ENCODE assay signal across 8 mouse cellular contexts in the genomic region with DNA sequence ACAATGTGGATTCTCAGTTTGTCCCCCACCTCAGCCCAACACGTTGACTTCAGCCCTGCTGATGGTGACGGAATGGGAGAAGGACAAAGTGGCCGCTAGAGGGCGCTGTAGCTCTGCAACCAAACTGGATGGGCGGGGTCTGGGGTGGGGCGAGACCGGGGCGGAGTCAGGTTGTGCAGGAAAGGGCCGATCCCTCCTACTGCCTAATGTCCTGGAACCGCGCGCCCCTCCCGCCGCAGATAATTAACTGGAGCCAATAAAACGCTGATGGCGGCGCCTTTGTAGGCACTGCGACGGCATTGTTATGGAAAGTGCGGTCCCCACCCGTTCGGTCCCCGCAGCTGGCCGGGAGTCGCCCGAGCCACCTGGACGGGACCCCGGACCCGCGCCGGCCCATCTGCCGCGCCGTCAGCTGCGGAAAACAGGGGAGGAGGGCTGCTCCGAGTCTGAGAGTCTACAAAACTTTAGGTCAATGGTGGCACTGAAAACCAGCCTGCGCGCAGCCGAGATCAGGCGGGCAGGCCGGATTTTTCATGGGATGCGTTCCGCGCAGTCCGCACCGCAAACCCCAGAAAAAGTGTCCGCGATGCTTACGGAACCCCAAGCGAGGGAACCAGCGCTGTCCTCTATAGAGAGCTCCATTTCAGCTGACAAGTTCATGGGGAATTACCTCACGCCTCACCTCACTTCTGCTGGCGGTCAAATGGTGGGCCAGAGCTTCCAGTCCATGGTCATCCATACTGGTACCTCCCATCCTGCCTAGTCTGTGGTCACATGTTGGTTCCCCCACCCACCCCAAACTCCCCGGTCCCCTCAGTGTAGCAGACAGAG. TPM values are rescaled to one million over a fixed set of nuclear protein-coding genes. Genes with fewer than 3 reads are reported as not detected.
DNase-seq lines count a peak whose midpoint lies in the region; ATAC-seq and TF ChIP-seq lines count a peak whose summit lies in the region.

No protein-coding gene starts in this region.

- H3K4me1 ChIP-seq in heart, embryonic 11.5 days (ENCODE audit: control insufficient read depth, insufficient read depth, low read length) = peaks cover 3% of the 10 kb centered on the region; the same call in 1 of the 2 replicates
- peaks cover 6% of the 10 kb centered on the region for H3K4me1 ChIP-seq in kidney, embryonic 15.5 days
- peaks cover 6% of the 10 kb centered on the region; the same call in 1 of the 2 replicates for H3K4me1 ChIP-seq in limb, embryonic 15.5 days

- H3K4me2 ChIP-seq in heart, embryonic 11.5 days = peak overlapping the region; percentile 98
- H3K4me2 ChIP-seq in kidney, embryonic 15.5 days = peak overlapping the region; percentile 96
- peak overlapping the region; percentile 92 for H3K4me2 ChIP-seq in limb, embryonic 15.5 days

- H3K9ac ChIP-seq in heart, embryonic 11.5 days (ENCODE audit: low read depth, low read length) = peak overlapping the region; percentile 59
- H3K9ac ChIP-seq in kidney, embryonic 15.5 days = peak overlapping the region; percentile 60
- H3K9ac ChIP-seq in limb, embryonic 15.5 days = peak overlapping the region; percentile 45; the same call in 1 of the 2 replicates

- no peaks in the 10 kb centered on the region for H3K36me3 ChIP-seq in C2C12 (ENCODE audit: control insufficient read depth, insufficient read depth)
- H3K36me3 ChIP-seq in heart, embryonic 11.5 days (ENCODE audit: control insufficient read depth, insufficient read depth, low read length) = no peaks in the 10 kb centered on the region
- H3K36me3 ChIP-seq in kidney, embryonic 15.5 days = no peaks in the 10 kb centered on the region
- H3K36me3 ChIP-seq in limb, embryonic 15.5 days = no peaks in the 10 kb centered on the region

- ATAC-seq in erythroblast, adult 5-6 weeks (replicated peaks; ENCODE audit: low FRiP score, poor library complexity, severe bottlenecking) = peak; percentile 68
- ATAC-seq in heart, embryonic 11.5 days (replicated peaks; ENCODE audit: insufficient number of reproducible peaks, low FRiP score, low TSS enrichment) = peak; percentile 85
- peak; percentile 94 for ATAC-seq in kidney, embryonic 15.5 days (replicated peaks; ENCODE audit: low FRiP score)
- peak; percentile 86 for ATAC-seq in limb, embryonic 15.5 days (ENCODE audit: insufficient number of reproducible peaks, low FRiP score, low TSS enrichment, low read depth)

- peak overlapping the region; percentile 10 for H3ac ChIP-seq in C2C12 (ENCODE audit: control insufficient read depth, insufficient read length, low read depth)

- H3K79me2 ChIP-seq in C2C12 (ENCODE audit: control insufficient read depth, insufficient read depth) = no peaks in the 10 kb centered on the region

- peaks cover 33% of the 10 kb centered on the region for H3K27me3 ChIP-seq in C2C12 (ENCODE audit: control insufficient read depth, insufficient read depth, insufficient read length)
- H3K27me3 ChIP-seq in heart, embryonic 11.5 days (ENCODE audit: control insufficient read depth, insufficient read depth, low read length) = peaks cover 72% of the 10 kb centered on the region
- H3K27me3 ChIP-seq in kidney, embryonic 15.5 days = peaks cover 76% of the 10 kb centered on the region
- peaks cover 54% of the 10 kb centered on the region for H3K27me3 ChIP-seq in limb, embryonic 15.5 days

- no peak overlapping the region for H3K4me3 ChIP-seq in C2C12 (ENCODE audit: insufficient read depth, poor library complexity, severe bottlenecking)
- H3K4me3 ChIP-seq in heart, embryonic 11.5 days (ENCODE audit: low read depth, low read length) = peak overlapping the region; percentile 69
- peak overlapping the region; percentile 65 for H3K4me3 ChIP-seq in kidney, embryonic 15.5 days (replicated peaks)
- H3K4me3 ChIP-seq in limb, embryonic 15.5 days = peak overlapping the region; percentile 55

- no peaks in the 10 kb centered on the region for H3K9me3 ChIP-seq in heart, embryonic 11.5 days (replicated peaks; ENCODE audit: control insufficient read depth, low read length)
- no peaks in the 10 kb centered on the region for H3K9me3 ChIP-seq in kidney, embryonic 15.5 days (replicated peaks)
- H3K9me3 ChIP-seq in limb, embryonic 15.5 days = no peaks in the 10 kb centered on the region

- peak; percentile 98 for DNase-seq in brain, embryonic 14.5 days (ENCODE audit: low read depth)
- peak; percentile 19 to 62 for DNase-seq in monocyte, adult 2 months (ENCODE audit: low read depth in 1 of 2, low spot score in 2 of 2)
- DNase-seq in spleen, postnatal 14 days (ENCODE audit: low spot score in 2 of 2) = peak; percentile 64 to 79

- 1% methylated on average over 54 of the region's 54 CpGs for WGBS in heart, embryonic 11.5 days (ENCODE audit: insufficient replicate concordance)
- under 1% methylated on average over 54 of the region's 54 CpGs for WGBS in kidney, embryonic 15.5 days
- under 1% methylated on average over 54 of the region's 54 CpGs for WGBS in limb, embryonic 15.5 days

- peak; percentile 82 for TF ChIP-seq CTCF in C2C12 (IDR thresholded peaks at IDR 0.05; ENCODE audit: control insufficient read depth, insufficient read depth, insufficient read length)
- peak; percentile 95 for TF ChIP-seq CTCF in brain, embryonic 14.5 days (IDR thresholded peaks at IDR 0.05; ENCODE audit: borderline replicate concordance, extremely low read depth, insufficient read depth, insufficient read length)

- H3K27ac ChIP-seq in heart, embryonic 11.5 days (ENCODE audit: low read depth, low read length) = no peak overlapping the region
- H3K27ac ChIP-seq in kidney, embryonic 15.5 days = no peak overlapping the region
- no peak overlapping the region for H3K27ac ChIP-seq in limb, embryonic 15.5 days

- no peaks in the 10 kb centered on the region for H3K79me3 ChIP-seq in C2C12 (ENCODE audit: low read depth)

- peak; percentile 45; the same call in 1 of the 2 replicates for TF ChIP-seq POLR2A in brain, embryonic 14.5 days (IDR thresholded peaks at IDR 0.05; ENCODE audit: borderline replicate concordance, extremely low read depth, insufficient read depth, insufficient read length, poor library complexity, severe bottlenecking)

TF ChIP-seq in C2C12, 6 proteins besides CTCF, POLR2A, EP300 and RAD21:
- TF ChIP-seq CEBPB (IDR thresholded peaks at IDR 0.05; ENCODE audit: low read depth) = no peak
- TF ChIP-seq FOSL1 (IDR thresholded peaks at IDR 0.05; ENCODE audit: insufficient read depth, low read length, poor library complexity, severe bottlenecking) = no peak
- no peak for TF ChIP-seq MAX (IDR thresholded peaks at IDR 0.05)
- no peak for TF ChIP-seq USF1 (IDR thresholded peaks at IDR 0.05; ENCODE audit: low read depth)
- no peak for TF ChIP-seq MYOG (IDR thresholded peaks at IDR 0.05; ENCODE audit: control insufficient read depth, extremely low read depth, insufficient read length)
- no peak for TF ChIP-seq MYOD1 (IDR thresholded peaks at IDR 0.05; ENCODE audit: control insufficient read depth, insufficient read length, low read depth)

RNA-seq across cellular contexts. Expression of a gene that starts 33.2 kb away (rescaled TPM):
- 0.08 TPM for polyA plus RNA-seq in C2C12 (2012; fragmentation: generic; extraction: Trizol)
- 0.95 and 1.4 TPM in 2 replicates for polyA plus RNA-seq in brain, embryonic 14.5 days (2012; rRNA removed)
- total RNA-seq in erythroblast, adult 5-6 weeks (2015; ENCODE audit: low replicate concordance) = not detected in 2 replicates
- total RNA-seq in erythroblast, adult 5-6 weeks (2017; ENCODE audit: low replicate concordance) = not detected in 2 replicates
- polyA plus RNA-seq in heart, embryonic 11.5 days (2014; fragmentation: Nextera tagmentation; extraction: Ambion mirVana) = 0.80 and 0.86 TPM in 2 replicates
- 13.3 and 16.3 TPM in 2 replicates for polyA plus RNA-seq in kidney, embryonic 15.5 days (2015; fragmentation: Nextera tagmentation; extraction: Ambion mirVana)
- 8.4 and 9.7 TPM in 2 replicates for polyA plus RNA-seq in limb, embryonic 15.5 days (2015; fragmentation: Nextera tagmentation; extraction: Ambion mirVana)

RNA-seq across cellular contexts. Expression of a gene that starts 49.4 kb away (rescaled TPM):
- 24.3 TPM for polyA plus RNA-seq in C2C12 (2012; fragmentation: generic; extraction: Trizol)
- polyA plus RNA-seq in brain, embryonic 14.5 days (2012; rRNA removed) = 40.1 and 41.2 TPM in 2 replicates
- 2.1 and 3.1 TPM in 2 replicates for total RNA-seq in erythroblast, adult 5-6 weeks (2015; ENCODE audit: low replicate concordance)
- total RNA-seq in erythroblast, adult 5-6 weeks (2017; ENCODE audit: low replicate concordance) = 0.70 and 5.7 TPM in 2 replicates
- polyA plus RNA-seq in heart, embryonic 11.5 days (2014; fragmentation: Nextera tagmentation; extraction: Ambion mirVana) = 9.7 and 10.5 TPM in 2 replicates
- polyA plus RNA-seq in kidney, embryonic 15.5 days (2015; fragmentation: Nextera tagmentation; extraction: Ambion mirVana) = 29.1 and 29.2 TPM in 2 replicates
- 23.3 and 23.4 TPM in 2 replicates for polyA plus RNA-seq in limb, embryonic 15.5 days (2015; fragmentation: Nextera tagmentation; extraction: Ambion mirVana)

RNA-seq across cellular contexts. Expression of a gene that starts 51.9 kb away (rescaled TPM):
- not detected for polyA plus RNA-seq in C2C12 (2012; fragmentation: generic; extraction: Trizol)
- polyA plus RNA-seq in brain, embryonic 14.5 days (2012; rRNA removed) = 66.5 and 88.8 TPM in 2 replicates
- total RNA-seq in erythroblast, adult 5-6 weeks (2015; ENCODE audit: low replicate concordance) = not detected in 2 replicates
- not detected in 2 replicates for total RNA-seq in erythroblast, adult 5-6 weeks (2017; ENCODE audit: low replicate concordance)
- polyA plus RNA-seq in heart, embryonic 11.5 days (2014; fragmentation: Nextera tagmentation; extraction: Ambion mirVana) = 0.06 and 0.11 TPM in 2 replicates
- polyA plus RNA-seq in kidney, embryonic 15.5 days (2015; fragmentation: Nextera tagmentation; extraction: Ambion mirVana) = 0.04 and 0.05 TPM in 2 replicates
- 0.06 TPM in 1 of 2 replicates, not detected in the other for polyA plus RNA-seq in limb, embryonic 15.5 days (2015; fragmentation: Nextera tagmentation; extraction: Ambion mirVana)

Comparison
In these comparisons a context has a peak if more than half of its experiments do, and no peak if none do; other contexts are left out.
1. DNase-seq: peak in every context shown above with its lines; median percentile 98 in brain, embryonic 14.5 days; 72 in spleen, postnatal 14 days; 40 in monocyte, adult 2 months.
2. RNA of a gene that starts 51.9 kb away (polyA plus RNA-seq): 66.5 to 88.8 TPM in brain, embryonic 14.5 days; 0.06 to 0.11 TPM in heart, embryonic 11.5 days, 0.04 to 0.05 TPM in kidney, embryonic 15.5 days, 0.06 TPM in limb, embryonic 15.5 days and not detected in C2C12 (single experiment); every median in the first group is over 10 times any median in the second.
3. Peak in every context shown above with its lines, with median percentiles within 50 percentile points of each other: ATAC-seq, H3K4me2 ChIP-seq and H3K9ac ChIP-seq.